Comparison of ENCODE assay signal across 8 mouse cellular contexts in the genomic region with DNA sequence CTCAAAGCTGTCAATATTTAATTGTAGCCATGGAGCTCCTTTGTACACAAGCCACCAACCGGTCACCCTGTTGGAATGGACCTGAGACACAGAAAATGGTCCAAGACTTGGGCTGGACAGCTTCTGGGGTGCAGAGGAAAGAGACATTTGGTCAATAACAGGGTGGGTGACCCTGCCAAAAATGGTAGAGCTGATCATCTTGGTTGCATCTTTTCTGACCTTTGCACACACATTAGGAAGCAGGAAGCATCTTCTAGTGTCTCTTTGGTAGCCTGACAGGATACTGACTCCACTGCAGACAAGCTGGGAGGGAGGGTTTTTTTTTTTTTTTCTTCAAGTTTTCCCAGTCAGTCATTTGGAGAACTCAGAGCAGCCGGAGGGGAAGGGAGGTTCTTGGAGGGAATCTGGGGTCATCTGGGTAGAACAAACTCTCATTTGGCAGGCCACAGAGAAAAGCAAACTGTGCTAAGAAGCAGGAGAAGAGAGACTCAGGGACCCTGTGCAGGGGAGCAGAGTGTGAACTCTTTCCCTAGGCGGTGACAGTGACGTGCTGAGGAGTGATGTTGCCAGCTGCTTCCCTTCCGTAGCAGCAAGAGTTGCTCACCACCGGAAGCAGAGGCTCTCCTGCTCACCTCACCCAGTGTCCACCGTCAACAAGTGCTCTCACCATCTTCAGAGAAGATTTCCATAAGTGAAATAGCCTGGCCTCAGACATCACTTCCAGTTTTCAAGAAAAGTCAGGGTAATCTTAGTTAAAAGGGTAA.
DNase-seq lines count a peak whose midpoint lies in the region; ATAC-seq and TF ChIP-seq lines count a peak whose summit lies in the region.

No protein-coding gene starts in this region.

- 20% methylated on average over 7 of the region's 7 CpGs for WGBS in heart, embryonic 13.5 days
- WGBS in hindbrain, postnatal 0 days = 58% methylated on average over 7 of the region's 7 CpGs

- H3K27me3 ChIP-seq in heart, embryonic 13.5 days (replicated peaks) = no peaks in the 10 kb centered on the region
- no peaks in the 10 kb centered on the region for H3K27me3 ChIP-seq in hindbrain, postnatal 0 days (ENCODE audit: insufficient read depth, low read length)

- H3K4me2 ChIP-seq in heart, embryonic 13.5 days = no peak overlapping the region
- H3K4me2 ChIP-seq in hindbrain, postnatal 0 days (ENCODE audit: low read depth, low read length) = no peak overlapping the region

- DNase-seq in adrenal gland, postnatal 14 days = peak; percentile 22
- no peak for DNase-seq in adrenal gland, postnatal 4 days (ENCODE audit: low spot score in 2 of 2)
- peak; percentile 66 for DNase-seq in T-cell, adult 2 months (ENCODE audit: low spot score)
- no peak for DNase-seq in hindbrain, postnatal 0 days (ENCODE audit: low spot score)
- no peak for DNase-seq in frontal cortex, postnatal 10 days (ENCODE audit: low spot score in 2 of 2)
- DNase-seq in ovary, postnatal 10 days (ENCODE audit: low spot score) = no peak

- TF ChIP-seq CTCF in hindbrain, postnatal 0 days (IDR thresholded peaks at IDR 0.05; ENCODE audit: low read depth) = no peak

- peaks cover 27% of the 10 kb centered on the region for H3K4me1 ChIP-seq in heart, embryonic 13.5 days
- H3K4me1 ChIP-seq in hindbrain, postnatal 0 days (ENCODE audit: insufficient read depth, low read length) = no peaks in the 10 kb centered on the region

- H3K9ac ChIP-seq in heart, embryonic 13.5 days = no peak overlapping the region
- no peak overlapping the region for H3K9ac ChIP-seq in hindbrain, postnatal 0 days (replicated peaks; ENCODE audit: low read length)

- ATAC-seq in heart, embryonic 13.5 days (ENCODE audit: extremely low read depth, insufficient number of reproducible peaks, low FRiP score, low TSS enrichment) = no peak
- ATAC-seq in monocyte, adult 5-6 weeks (replicated peaks; ENCODE audit: insufficient number of reproducible peaks, low FRiP score, low TSS enrichment, poor library complexity, severe bottlenecking) = peak; percentile 59; the same call in 1 of the 2 replicates
- no peak for ATAC-seq in hindbrain, postnatal 0 days

- peak overlapping the region; percentile 28 for H3K27ac ChIP-seq in heart, embryonic 13.5 days (replicated peaks)
- H3K27ac ChIP-seq in hindbrain, postnatal 0 days = no peak overlapping the region

- H3K4me3 ChIP-seq in heart, embryonic 13.5 days = no peak overlapping the region
- H3K4me3 ChIP-seq in hindbrain, postnatal 0 days (ENCODE audit: low read length) = no peak overlapping the region

- no peaks in the 10 kb centered on the region for H3K9me3 ChIP-seq in heart, embryonic 13.5 days
- H3K9me3 ChIP-seq in hindbrain, postnatal 0 days (ENCODE audit: low read length) = no peaks in the 10 kb centered on the region

- no peaks in the 10 kb centered on the region for H3K36me3 ChIP-seq in heart, embryonic 13.5 days
- H3K36me3 ChIP-seq in hindbrain, postnatal 0 days (ENCODE audit: insufficient read depth, low read length) = no peaks in the 10 kb centered on the region

Comparison
In these comparisons a context has a peak if more than half of its experiments do, and no peak if none do; other contexts are left out.
1. DNase-seq: peak in adrenal gland, postnatal 14 days (single experiment) and T-cell, adult 2 months (single experiment); none in adrenal gland, postnatal 4 days (0 of 2), hindbrain, postnatal 0 days (single experiment), frontal cortex, postnatal 10 days (0 of 2) and ovary, postnatal 10 days (single experiment).